In genomic region chr15:85154091-85154490, GRCm38 (mm10) we compare ENCODE assay signal across 24 mouse cellular contexts. TPM values are rescaled to one million over a fixed set of nuclear protein-coding genes. Genes with fewer than 3 reads are reported as not detected.
DNase-seq lines count a peak whose midpoint lies in the region; ATAC-seq and TF ChIP-seq lines count a peak whose summit lies in the region.
"Had no signal": no experiment of that assay in that cellular context is flagged by ENCODE, and none has a peak within 500 bp of the region (broad histone marks: within the 10 kb centered on the region; RNA-seq: fewer than 3 reads in every experiment).

No protein-coding gene starts in this region.

- 57% methylated on average over 3 of the region's 3 CpGs for WGBS in intestine, embryonic 16.5 days
- WGBS in intestine, embryonic 15.5 days, result 58% methylated on average over 3 of the region's 3 CpGs
- WGBS in kidney, adult 2 months, result 44% methylated on average over 3 of the region's 3 CpGs
- 74% methylated on average over 3 of the region's 3 CpGs for WGBS in kidney, embryonic 16.5 days
- 86% methylated on average over 3 of the region's 3 CpGs for WGBS in kidney, embryonic 15.5 days

- DNase-seq in kidney, adult 2 months, result peak; percentile 86
- peak; percentile 47 for DNase-seq in kidney, postnatal 14 days
- DNase-seq in kidney, adult 18-20 months, result no peak
- DNase-seq in kidney, postnatal 36 days, result peak; percentile 10 to 73
- DNase-seq: adrenal gland, adult 8-10 months; adrenal gland, postnatal 14 days; adrenal gland, postnatal 36 days; B cell, adult 2 months; cerebellum, adult 11-12 months; cerebellum, adult 2 months; cerebellum, adult 9-10 months; cerebellum, postnatal 10 days; cerebellum, postnatal 25 days had no signal

- no peaks in the 10 kb centered on the region for H3K9me3 ChIP-seq in intestine, embryonic 16.5 days (ENCODE audit: control insufficient read depth, low read length)
- H3K9me3 ChIP-seq in intestine, embryonic 15.5 days, result no peaks in the 10 kb centered on the region
- H3K9me3 ChIP-seq in kidney, embryonic 16.5 days (ENCODE audit: low read length), result no peaks in the 10 kb centered on the region; the same call in 1 of the 2 replicates
- H3K9me3 ChIP-seq in kidney, embryonic 15.5 days (replicated peaks), result no peaks in the 10 kb centered on the region
- H3K9me3 ChIP-seq: embryonic facial prominence, embryonic 10.5 days; embryonic facial prominence, embryonic 12.5 days; forebrain, embryonic 13.5 days had no signal

- no peaks in the 10 kb centered on the region for H3K27me3 ChIP-seq in intestine, embryonic 16.5 days (replicated peaks; ENCODE audit: control insufficient read depth, insufficient read depth, low read length)
- H3K27me3 ChIP-seq in intestine, embryonic 15.5 days (replicated peaks), result no peaks in the 10 kb centered on the region
- H3K27me3 ChIP-seq in kidney, adult 2 months (replicated peaks; ENCODE audit: control insufficient read depth, insufficient read depth, low read length), result no peaks in the 10 kb centered on the region
- H3K27me3 ChIP-seq in kidney, embryonic 16.5 days (ENCODE audit: insufficient read depth, low read length), result no peaks in the 10 kb centered on the region
- no peaks in the 10 kb centered on the region for H3K27me3 ChIP-seq in kidney, embryonic 15.5 days
- H3K27me3 ChIP-seq: embryonic facial prominence, embryonic 12.5 days; Patski had no signal

- no peak overlapping the region for H3K4me2 ChIP-seq in intestine, embryonic 16.5 days (ENCODE audit: low read depth, low read length)
- no peak overlapping the region for H3K4me2 ChIP-seq in intestine, embryonic 15.5 days (replicated peaks)
- H3K4me2 ChIP-seq in kidney, embryonic 16.5 days (replicated peaks; ENCODE audit: low read depth, low read length), result no peak overlapping the region
- no peak overlapping the region for H3K4me2 ChIP-seq in kidney, embryonic 15.5 days
- H3K4me2 ChIP-seq: embryonic facial prominence, embryonic 12.5 days; forebrain, embryonic 13.5 days had no signal

- no peak overlapping the region for H3K9ac ChIP-seq in intestine, embryonic 16.5 days (ENCODE audit: low read depth, low read length)
- no peak overlapping the region for H3K9ac ChIP-seq in intestine, embryonic 15.5 days
- no peak overlapping the region for H3K9ac ChIP-seq in kidney, embryonic 16.5 days (replicated peaks; ENCODE audit: low read length)
- no peak overlapping the region for H3K9ac ChIP-seq in kidney, embryonic 15.5 days
- H3K9ac ChIP-seq: embryonic facial prominence, embryonic 12.5 days; forebrain, embryonic 13.5 days had no signal

- no peak overlapping the region for H3K4me3 ChIP-seq in intestine, embryonic 16.5 days (ENCODE audit: low read length)
- H3K4me3 ChIP-seq in intestine, embryonic 15.5 days (replicated peaks), result no peak overlapping the region
- no peak overlapping the region for H3K4me3 ChIP-seq in kidney, adult 2 months (ENCODE audit: insufficient read depth, low read depth, low read length)
- H3K4me3 ChIP-seq in kidney, embryonic 16.5 days (ENCODE audit: low read length), result no peak overlapping the region
- H3K4me3 ChIP-seq in kidney, embryonic 15.5 days (replicated peaks), result no peak overlapping the region
- H3K4me3 ChIP-seq: embryonic facial prominence, embryonic 10.5 days; embryonic facial prominence, embryonic 12.5 days; forebrain, embryonic 13.5 days had no signal

- no peak overlapping the region for H3K27ac ChIP-seq in intestine, embryonic 16.5 days (ENCODE audit: low read length)
- H3K27ac ChIP-seq in intestine, embryonic 15.5 days, result no peak overlapping the region
- H3K27ac ChIP-seq in kidney, adult 2 months (ENCODE audit: insufficient read depth, low read depth, low read length), result no peak overlapping the region
- no peak overlapping the region for H3K27ac ChIP-seq in kidney, embryonic 16.5 days (ENCODE audit: low read length)
- H3K27ac ChIP-seq in kidney, embryonic 15.5 days, result no peak overlapping the region
- H3K27ac ChIP-seq: embryonic facial prominence, embryonic 10.5 days; embryonic facial prominence, embryonic 12.5 days; forebrain, embryonic 13.5 days had no signal

- H3K4me1 ChIP-seq in intestine, embryonic 16.5 days (ENCODE audit: control insufficient read depth, insufficient read depth, low read length), result no peaks in the 10 kb centered on the region
- H3K4me1 ChIP-seq in intestine, embryonic 15.5 days (replicated peaks), result no peaks in the 10 kb centered on the region; the same call in 1 of the 2 replicates
- peaks cover 10% of the 10 kb centered on the region; the same call in 1 of the 2 replicates for H3K4me1 ChIP-seq in kidney, adult 2 months (ENCODE audit: control insufficient read depth, insufficient read depth, low read length)
- H3K4me1 ChIP-seq in kidney, embryonic 16.5 days (ENCODE audit: insufficient read depth, low read length), result no peaks in the 10 kb centered on the region
- 0 out of 2 replicates have a peak, but pooled peaks cover 4% of the 10 kb centered on the region for H3K4me1 ChIP-seq in kidney, embryonic 15.5 days
- H3K4me1 ChIP-seq: embryonic facial prominence, embryonic 12.5 days; forebrain, embryonic 13.5 days had no signal

- TF ChIP-seq CTCF in kidney, adult 2 months (conservative IDR thresholded peaks at IDR 0.05; ENCODE audit: insufficient read depth, insufficient read length, low read depth, low read length), result no peak

- H3K36me3 ChIP-seq in intestine, embryonic 16.5 days (ENCODE audit: control insufficient read depth, insufficient read depth, low read length), result no peaks in the 10 kb centered on the region
- no peaks in the 10 kb centered on the region for H3K36me3 ChIP-seq in intestine, embryonic 15.5 days
- no peaks in the 10 kb centered on the region for H3K36me3 ChIP-seq in kidney, adult 2 months (ENCODE audit: control insufficient read depth, insufficient read depth, low read length)
- H3K36me3 ChIP-seq in kidney, embryonic 16.5 days (ENCODE audit: insufficient read depth, low read length), result no peaks in the 10 kb centered on the region
- H3K36me3 ChIP-seq in kidney, embryonic 15.5 days, result no peaks in the 10 kb centered on the region
- H3K36me3 ChIP-seq: embryonic facial prominence, embryonic 10.5 days; embryonic facial prominence, embryonic 12.5 days; G1E had no signal

- no peak for TF ChIP-seq POLR2A in kidney, adult 2 months (IDR thresholded peaks at IDR 0.05; ENCODE audit: low read depth, low read length)

- ATAC-seq in intestine, embryonic 16.5 days, result 0 out of 2 replicates have a peak, but pooled peaks have one; percentile 21
- ATAC-seq in intestine, embryonic 15.5 days, result no peak
- ATAC-seq in kidney, embryonic 16.5 days (ENCODE audit: low FRiP score, low TSS enrichment), result no peak
- ATAC-seq in kidney, embryonic 15.5 days (replicated peaks; ENCODE audit: low FRiP score), result no peak
- ATAC-seq: activated CD4-positive, CD25-positive, alpha-beta regulatory T cell, adult 4 months; CD4-positive, CD25-positive, alpha-beta regulatory T cell, adult 4 months; forebrain, embryonic 13.5 days; Patski had no signal

RNA-seq across cellular contexts. Expression of gene Ribc2, which starts 22.2 kb away (rescaled TPM):
- 0.12 TPM in 1 of 2 replicates, not detected in the other for polyA plus RNA-seq in intestine, embryonic 16.5 days (2015; fragmentation: Nextera tagmentation; extraction: Ambion mirVana)
- 0.08 and 0.19 TPM in 2 replicates for polyA plus RNA-seq in intestine, embryonic 15.5 days (2015; fragmentation: Nextera tagmentation; extraction: Ambion mirVana)
- polyA plus RNA-seq in kidney, adult 2 months (2012; rRNA removed), result 0.16 and 0.17 TPM in 2 replicates
- 0.30 and 0.40 TPM in 2 replicates for polyA plus RNA-seq in kidney, embryonic 16.5 days (2015; fragmentation: Nextera tagmentation; extraction: Ambion mirVana)
- 0.53 TPM in 2 replicates for polyA plus RNA-seq in kidney, embryonic 15.5 days (2015; fragmentation: Nextera tagmentation; extraction: Ambion mirVana)
- polyA plus RNA-seq: activated CD4-positive, CD25-positive, alpha-beta regulatory T cell, adult 4 months; CD4-positive, CD25-positive, alpha-beta regulatory T cell, adult 4 months; G1E; Patski had no signal

RNA-seq across cellular contexts. Expression of gene Smc1b, which starts 22.3 kb away (rescaled TPM):
- 0.13 and 0.17 TPM in 2 replicates for polyA plus RNA-seq in intestine, embryonic 16.5 days (2015; fragmentation: Nextera tagmentation; extraction: Ambion mirVana)
- 0.11 and 0.21 TPM in 2 replicates for polyA plus RNA-seq in intestine, embryonic 15.5 days (2015; fragmentation: Nextera tagmentation; extraction: Ambion mirVana)
- polyA plus RNA-seq in kidney, adult 2 months (2012; rRNA removed), result not detected in 2 replicates
- polyA plus RNA-seq in kidney, embryonic 16.5 days (2015; fragmentation: Nextera tagmentation; extraction: Ambion mirVana), result 0.21 and 0.24 TPM in 2 replicates
- polyA plus RNA-seq in kidney, embryonic 15.5 days (2015; fragmentation: Nextera tagmentation; extraction: Ambion mirVana), result 0.21 and 0.22 TPM in 2 replicates
- polyA plus RNA-seq: activated CD4-positive, CD25-positive, alpha-beta regulatory T cell, adult 4 months; G1E had no signal

RNA-seq across cellular contexts. Expression of gene Fbln1, which starts 51.7 kb away (rescaled TPM):
- polyA plus RNA-seq in intestine, embryonic 16.5 days (2015; fragmentation: Nextera tagmentation; extraction: Ambion mirVana), result 189 and 191 TPM in 2 replicates
- polyA plus RNA-seq in intestine, embryonic 15.5 days (2015; fragmentation: Nextera tagmentation; extraction: Ambion mirVana), result 184 and 194 TPM in 2 replicates
- 16.9 and 29.5 TPM in 2 replicates for polyA plus RNA-seq in kidney, adult 2 months (2012; rRNA removed)
- 202 and 212 TPM in 2 replicates for polyA plus RNA-seq in kidney, embryonic 16.5 days (2015; fragmentation: Nextera tagmentation; extraction: Ambion mirVana)
- 170 and 206 TPM in 2 replicates for polyA plus RNA-seq in kidney, embryonic 15.5 days (2015; fragmentation: Nextera tagmentation; extraction: Ambion mirVana)
- polyA plus RNA-seq: CD4-positive, CD25-positive, alpha-beta regulatory T cell, adult 4 months; G1E had no signal
